Mouse (Mus musculus): ENCODE data around the gene Arhgap45. TPM values are rescaled to one million over a fixed set of nuclear protein-coding genes. Genes with fewer than 3 reads are reported as not detected.

Gene Arhgap45
- total RNA-seq, 2 experiments from 2014 or later = 3.3 to 4.5 TPM

- intact Hi-C loops (cut with DNase I) = loop anchor here (5.0 kb wide), 1 partner anchor 38 kb away; no protein-coding TSS in a partner anchor
- no peak for DNase-seq (ENCODE audit: extremely low spot score in 1 of 2, low spot score in 2 of 2)
Measured at GRCm38 (mm10) chr10:80063877-80064650, 47.6 kb downstream of the Arhgap45 start.

- intact Hi-C loops (cut with DNase I) = no loop called here
- DNase-seq (ENCODE audit: extremely low spot score in 1 of 2, low spot score in 2 of 2) = no peak
Measured at GRCm38 (mm10) chr10:80069251-80069650, 52.8 kb downstream of the Arhgap45 start.

GRCm38 (mm10) chr10:80069948-80070450 is 53.5 kb downstream of the Arhgap45 start:
- DNase-seq (ENCODE audit: extremely low spot score in 1 of 2, low spot score in 2 of 2) = no peak
- intact Hi-C loops (cut with DNase I) = no loop called here

- DNase-seq (ENCODE audit: extremely low spot score in 1 of 2, low spot score in 2 of 2) = peak; percentile 56 to 92
- intact Hi-C loops (cut with DNase I) = no loop called here
Measured at GRCm38 (mm10) chr10:80070837-80071515, 54.5 kb downstream of the Arhgap45 start.

GRCm38 (mm10) chr10:80071516-80071900 is 55.1 kb downstream of the Arhgap45 start:
- intact Hi-C loops (cut with DNase I) = no loop called here
- DNase-seq (ENCODE audit: extremely low spot score in 1 of 2, low spot score in 2 of 2) = no peak

GRCm38 (mm10) chr10:80072623-80073489 is 56.4 kb downstream of the Arhgap45 start:
- DNase-seq (ENCODE audit: extremely low spot score in 1 of 2, low spot score in 2 of 2) = no peak
- intact Hi-C loops (cut with DNase I) = no loop called here

- peak; percentile 44 to 90 for DNase-seq (ENCODE audit: extremely low spot score in 1 of 2, low spot score in 2 of 2)
- intact Hi-C loops (cut with DNase I) = loop anchor here (5.0 kb wide), 1 partner anchor 37 kb away; no protein-coding TSS in a partner anchor
Measured at GRCm38 (mm10) chr10:80074813-80075601, 58.6 kb downstream of the Arhgap45 start.

- DNase-seq (ENCODE audit: extremely low spot score in 1 of 2, low spot score in 2 of 2) = no peak
- intact Hi-C loops (cut with DNase I) = loop anchor here (5.0 kb wide), 1 partner anchor 36 kb away; no protein-coding TSS in a partner anchor
Measured at GRCm38 (mm10) chr10:80075924-80076323, 59.5 kb downstream of the Arhgap45 start.

- intact Hi-C loops (cut with DNase I) = loop anchor here (5.0 kb wide), 1 partner anchor 36 kb away; no protein-coding TSS in a partner anchor
- DNase-seq (ENCODE audit: extremely low spot score in 1 of 2, low spot score in 2 of 2) = no peak
Measured at GRCm38 (mm10) chr10:80076386-80076785, 59.9 kb downstream of the Arhgap45 start.

- intact Hi-C loops (cut with DNase I) = loop anchor here (5.0 kb wide), 1 partner anchor 35 kb away; no protein-coding TSS in a partner anchor
- no peak for DNase-seq (ENCODE audit: extremely low spot score in 1 of 2, low spot score in 2 of 2)
Measured at GRCm38 (mm10) chr10:80077312-80077711, 60.9 kb downstream of the Arhgap45 start.

GRCm38 (mm10) chr10:80078366-80078765 is 61.9 kb downstream of the Arhgap45 start:
- intact Hi-C loops (cut with DNase I) = loop anchor here (5.0 kb wide), 1 partner anchor 34 kb away; no protein-coding TSS in a partner anchor
- DNase-seq (ENCODE audit: extremely low spot score in 1 of 2, low spot score in 2 of 2) = no peak

- intact Hi-C loops (cut with DNase I) = no loop called here
- DNase-seq (ENCODE audit: extremely low spot score in 1 of 2, low spot score in 2 of 2) = no peak
Measured at GRCm38 (mm10) chr10:80080396-80081070, 64.1 kb downstream of the Arhgap45 start.

Other genes starting within 250 kb of the Arhgap45 start
- gene Rnf126, start 249.7 kb upstream of the Arhgap45 start, total RNA-seq (2021) = 10 to 100 TPM; 90.7 to 95.8 TPM
- 1 to 10 TPM; 1.7 to 2.6 TPM for gene Fstl3, start 239.4 kb upstream of the Arhgap45 start, total RNA-seq (2021)
- gene Prss57, start 225.7 kb upstream of the Arhgap45 start, total RNA-seq (2021) = under 1 TPM; 0.32 to 0.54 TPM
- gene Palm, start 223.1 kb upstream of the Arhgap45 start, total RNA-seq (2021) = 100 to 1,000 TPM; 430 to 432 TPM
- gene Misp, start 195.7 kb upstream of the Arhgap45 start, total RNA-seq (2021) = under 1 TPM; 0.30 to 0.51 TPM
- 10 to 100 TPM; 58.2 to 62.2 TPM for gene Ptbp1, start 162.2 kb upstream of the Arhgap45 start, total RNA-seq (2021)
- gene Prtn3, start 142.2 kb upstream of the Arhgap45 start, total RNA-seq (2021) = 1 to 10 TPM; 4.5 to 5.2 TPM
- gene Plppr3, start 142.0 kb upstream of the Arhgap45 start, total RNA-seq (2021) = 100 to 1,000 TPM; 135 to 142 TPM
- not detected for gene Elane, start 130.4 kb upstream of the Arhgap45 start, total RNA-seq (2021)
- not detected for gene Cfd, start 125.8 kb upstream of the Arhgap45 start, total RNA-seq (2021)
- gene Med16, start 107.7 kb upstream of the Arhgap45 start, total RNA-seq (2021) = 10 to 100 TPM; 55.4 to 61.9 TPM
- gene Gm26602, start 105.8 kb upstream of the Arhgap45 start, total RNA-seq (2021) = not detected
- gene Kiss1r, start 99.7 kb upstream of the Arhgap45 start, total RNA-seq (2021) = 1 to 10 TPM; 6.8 to 8.4 TPM
- gene R3hdm4, start 95.4 kb upstream of the Arhgap45 start, total RNA-seq (2021) = 100 to 1,000 TPM; 389 to 406 TPM
- 1 to 10 TPM; 6.0 to 7.1 TPM for gene Arid3a, start 89.6 kb upstream of the Arhgap45 start, total RNA-seq (2021)
- 10 to 100 TPM; 46.2 to 49.9 TPM for gene Wdr18, start 56.5 kb upstream of the Arhgap45 start, total RNA-seq (2021)
- gene Grin3b, start 45.9 kb upstream of the Arhgap45 start, total RNA-seq (2021) = under 1 TPM; 0.24 to 0.28 TPM
- 100 to 1,000 TPM; 136 TPM for gene Tmem259, start 32.3 kb upstream of the Arhgap45 start, total RNA-seq (2021)
- 10 to 100 TPM in 1 of 2 experiments, 1 to 10 TPM in 1; 8.9 to 12.4 TPM for gene Cnn2, start 28.1 kb upstream of the Arhgap45 start, total RNA-seq (2021)
- gene Abca7, start 20.2 kb upstream of the Arhgap45 start, total RNA-seq (2021) = 1 to 10 TPM; 8.5 to 9.8 TPM
- 10 to 100 TPM; 64.1 to 66.0 TPM for gene Polr2e, start 23.1 kb downstream of the Arhgap45 start, total RNA-seq (2021)
- gene Gpx4, start 30.5 kb downstream of the Arhgap45 start, total RNA-seq (2021) = 100 to 1,000 TPM; 436 to 469 TPM
- gene Sbno2, start 88.9 kb downstream of the Arhgap45 start, total RNA-seq (2021) = 10 to 100 TPM; 20.4 to 21.2 TPM
- gene Stk11, start 99.2 kb downstream of the Arhgap45 start, total RNA-seq (2021) = 10 to 100 TPM; 81.6 to 93.4 TPM
- 100 to 1,000 TPM; 342 to 379 TPM for gene Atp5d, start 122.0 kb downstream of the Arhgap45 start, total RNA-seq (2021)
- gene Cbarp, start 124.2 kb downstream of the Arhgap45 start, total RNA-seq (2021) = 100 to 1,000 TPM; 394 to 415 TPM
- 100 to 1,000 TPM in 1 of 2 experiments, 10 to 100 TPM in 1; 92.6 to 103 TPM for gene Midn, start 131.6 kb downstream of the Arhgap45 start, total RNA-seq (2021)
- 100 to 1,000 TPM; 138 to 151 TPM for gene Cirbp, start 149.3 kb downstream of the Arhgap45 start, total RNA-seq (2021)
- gene 1600002K03Rik, start 156.3 kb downstream of the Arhgap45 start, total RNA-seq (2021) = 1 to 10 TPM; 4.5 TPM
- 10 to 100 TPM; 18.4 to 19.1 TPM for gene Efna2, start 162.8 kb downstream of the Arhgap45 start, total RNA-seq (2021)
- gene Mum1, start 209.8 kb downstream of the Arhgap45 start, total RNA-seq (2021) = 10 to 100 TPM; 43.5 to 45.3 TPM
- gene Ndufs7, start 232.5 kb downstream of the Arhgap45 start, total RNA-seq (2021) = 100 to 1,000 TPM; 142 to 161 TPM
- 10 to 100 TPM; 25.9 to 26.0 TPM for gene Gamt, start 244.4 kb downstream of the Arhgap45 start, total RNA-seq (2021)
- gene Dazap1, start 244.8 kb downstream of the Arhgap45 start, total RNA-seq (2021) = 10 to 100 TPM; 95.2 to 98.6 TPM

Data from left cerebral cortex, postnatal 10 days (tissue).